In genomic region chr4:127640251-127641085, GRCm38 (mm10) we compare ENCODE assay signal across 8 mouse cellular contexts.
DNase-seq lines count a peak whose midpoint lies in the region; ATAC-seq lines count a peak whose summit lies in the region.
"Had no signal": no experiment of that assay in that cellular context is flagged by ENCODE, and none has a peak within 500 bp of the region (broad histone marks: within the 10 kb centered on the region; RNA-seq: fewer than 3 reads in every experiment).

No protein-coding gene starts in this region.

- ATAC-seq in embryonic facial prominence, embryonic 11.5 days (replicated peaks; ENCODE audit: insufficient number of reproducible peaks, low FRiP score, low TSS enrichment, low read depth) = peak; percentile 86
- peak; percentile 94 for ATAC-seq in midbrain, embryonic 11.5 days (ENCODE audit: low FRiP score)

- peak overlapping the region; percentile 31; the same call in 1 of the 2 replicates for H3K27ac ChIP-seq in embryonic facial prominence, embryonic 11.5 days (replicated peaks; ENCODE audit: low read depth, low read length)
- H3K27ac ChIP-seq in midbrain, embryonic 11.5 days (ENCODE audit: low read depth, low read length) = peak overlapping the region; percentile 88
- H3K27ac ChIP-seq: liver, embryonic 14.5 days had no signal

- 53% methylated on average over 14 of the region's 14 CpGs for WGBS in embryonic facial prominence, embryonic 11.5 days
- 47% methylated on average over 14 of the region's 14 CpGs for WGBS in midbrain, embryonic 11.5 days

- DNase-seq in brain, embryonic 18.5 days (ENCODE audit: low read depth, low spot score) = peak; percentile 78
- peak; percentile 71 for DNase-seq in embryonic facial prominence, embryonic 11.5 days (ENCODE audit: low spot score)
- DNase-seq in layer of hippocampus, adult 11-12 months (ENCODE audit: low spot score) = peak; percentile 73
- peak; percentile 94 for DNase-seq in midbrain, embryonic 11.5 days (ENCODE audit: low spot score, missing footprints)
- no peak for DNase-seq in natural killer cell, adult 2 months (ENCODE audit: low spot score in 2 of 2)
- DNase-seq in urinary bladder, postnatal 4 days (ENCODE audit: low spot score in 2 of 2) = no peak
- DNase-seq in lung, postnatal 14 days = no peak

- H3K9me3 ChIP-seq in embryonic facial prominence, embryonic 11.5 days (replicated peaks; ENCODE audit: control insufficient read depth, low read length) = no peaks in the 10 kb centered on the region
- no peaks in the 10 kb centered on the region for H3K9me3 ChIP-seq in midbrain, embryonic 11.5 days (ENCODE audit: control insufficient read depth, low read length)

- no peaks in the 10 kb centered on the region for H3K36me3 ChIP-seq in embryonic facial prominence, embryonic 11.5 days (replicated peaks; ENCODE audit: control insufficient read depth, insufficient read depth, low read depth, low read length)
- no peaks in the 10 kb centered on the region for H3K36me3 ChIP-seq in midbrain, embryonic 11.5 days (ENCODE audit: control insufficient read depth, insufficient read depth, low read length)

- H3K4me3 ChIP-seq in embryonic facial prominence, embryonic 11.5 days (ENCODE audit: low read depth, low read length) = no peak overlapping the region
- no peak overlapping the region for H3K4me3 ChIP-seq in midbrain, embryonic 11.5 days (ENCODE audit: low read depth, low read length)

- H3K4me2 ChIP-seq in embryonic facial prominence, embryonic 11.5 days (ENCODE audit: low read depth, low read length) = no peak overlapping the region
- H3K4me2 ChIP-seq in midbrain, embryonic 11.5 days = no peak overlapping the region

- no peaks in the 10 kb centered on the region for H3K27me3 ChIP-seq in embryonic facial prominence, embryonic 11.5 days (ENCODE audit: control insufficient read depth, insufficient read depth, low read length)
- no peaks in the 10 kb centered on the region for H3K27me3 ChIP-seq in midbrain, embryonic 11.5 days (ENCODE audit: control insufficient read depth, insufficient read depth, low read length)

- H3K4me1 ChIP-seq in embryonic facial prominence, embryonic 11.5 days (ENCODE audit: control insufficient read depth, insufficient read depth, low read length) = peaks cover 5% of the 10 kb centered on the region; the same call in 1 of the 2 replicates
- H3K4me1 ChIP-seq in midbrain, embryonic 11.5 days (ENCODE audit: control insufficient read depth, insufficient read depth, low read length) = peaks cover 17% of the 10 kb centered on the region

- H3K9ac ChIP-seq in embryonic facial prominence, embryonic 11.5 days (replicated peaks; ENCODE audit: low read length) = peak overlapping the region; percentile 25; the same call in 1 of the 2 replicates
- H3K9ac ChIP-seq in midbrain, embryonic 11.5 days (ENCODE audit: low read length) = peak overlapping the region; percentile 58
- H3K9ac ChIP-seq: liver, embryonic 14.5 days had no signal

Comparison
In these comparisons a context has a peak if more than half of its experiments do, and no peak if none do; other contexts are left out.
1. DNase-seq: peak in brain, embryonic 18.5 days (single experiment), embryonic facial prominence, embryonic 11.5 days (single experiment), layer of hippocampus, adult 11-12 months (single experiment) and midbrain, embryonic 11.5 days (single experiment); none in natural killer cell, adult 2 months (0 of 2), urinary bladder, postnatal 4 days (0 of 2) and lung, postnatal 14 days (single experiment).